Mouse (Mus musculus) liver, embryonic 16.5 days (tissue): ENCODE results near the gene Soat2. TPM values are rescaled to one million over a fixed set of nuclear protein-coding genes. Genes with fewer than 3 reads are reported as not detected.
A peak's percentile ranks its signal among the peaks of the same experiment; 100 is the strongest.

ENCODE experiments used
- ATAC-seq: fragments of 200-750 bp; cut with Nextera tagmentation; 2 replicates; pipeline ENCODE4 v1.8.0; 2017; ENCODE audit warnings: low read depth, mild to moderate bottlenecking, moderate number of reproducible peaks, moderate library complexity
- H3K27ac ChIP-seq: fragments of 300-500 bp; sonication (generic); 2 replicates; pipeline ENCODE4 v1.5.1; 2014; ENCODE audit warnings: mild to moderate bottlenecking, low read length
- H3K27me3 ChIP-seq: fragments of 300-500 bp; sonication (generic); 2 replicates; pipeline ENCODE4 v1.6.1; 2014; ENCODE audit warnings: low read depth, low read length, mixed read lengths; ENCODE audit not compliant: control insufficient read depth, insufficient read depth
- H3K36me3 ChIP-seq: fragments of 300-500 bp; sonication (generic); 2 replicates; pipeline ENCODE4 v1.6.1; 2014; ENCODE audit warnings: mild to moderate bottlenecking; ENCODE audit not compliant: control insufficient read depth, insufficient read depth
- H3K4me1 ChIP-seq: fragments of 300-500 bp; sonication (generic); 2 replicates; pipeline ENCODE4 v1.6.1; 2014; ENCODE audit warnings: low read depth, low read length, mixed read lengths; ENCODE audit not compliant: control insufficient read depth
- H3K4me2 ChIP-seq: fragments of 300-500 bp; sonication (generic); 2 replicates; pipeline ENCODE4 v1.6.1; 2014; ENCODE audit warnings: low read depth, low read length, mixed read lengths
- H3K4me3 ChIP-seq: fragments of 300-500 bp; sonication (generic); 2 replicates; pipeline ENCODE4 v1.5.1; 2014; ENCODE audit warnings: low read depth, mild to moderate bottlenecking, low read length
- H3K9ac ChIP-seq: fragments of 300-500 bp; sonication (generic); 2 replicates; pipeline ENCODE4 v1.6.1; 2014; ENCODE audit warnings: low read depth, low read length
- H3K9me3 ChIP-seq: fragments of 300-500 bp; sonication (generic); replicated peaks from 2 replicates; pipeline ENCODE4 v1.6.1; 2016; ENCODE audit warnings: low read length; ENCODE audit not compliant: control insufficient read depth
- WGBS: fragments of 180-500 bp; shearing (Covaris S2); extraction: QIAGEN DNeasy Blood & Tissue Kit; methylation state at CpG from one replicate; pipeline ENCODE4 v1.1.7; 2014; ENCODE audit not compliant: insufficient replicate concordance; 5-methylcytosine and 5-hydroxymethylcytosine counted together
- polyA plus RNA-seq: library from polyadenylated mRNA; unstranded; fragments of >200 nt; fragmentation: Nextera tagmentation; extraction: Ambion mirVana; gene quantifications from 2 replicates; pipeline ENCODE4 v1.2.1, GENCODE M21; 2015

The Soat2 gene
- polyA plus RNA-seq, 1 experiment from 2014 or later, result 33.6 TPM

DNA sequence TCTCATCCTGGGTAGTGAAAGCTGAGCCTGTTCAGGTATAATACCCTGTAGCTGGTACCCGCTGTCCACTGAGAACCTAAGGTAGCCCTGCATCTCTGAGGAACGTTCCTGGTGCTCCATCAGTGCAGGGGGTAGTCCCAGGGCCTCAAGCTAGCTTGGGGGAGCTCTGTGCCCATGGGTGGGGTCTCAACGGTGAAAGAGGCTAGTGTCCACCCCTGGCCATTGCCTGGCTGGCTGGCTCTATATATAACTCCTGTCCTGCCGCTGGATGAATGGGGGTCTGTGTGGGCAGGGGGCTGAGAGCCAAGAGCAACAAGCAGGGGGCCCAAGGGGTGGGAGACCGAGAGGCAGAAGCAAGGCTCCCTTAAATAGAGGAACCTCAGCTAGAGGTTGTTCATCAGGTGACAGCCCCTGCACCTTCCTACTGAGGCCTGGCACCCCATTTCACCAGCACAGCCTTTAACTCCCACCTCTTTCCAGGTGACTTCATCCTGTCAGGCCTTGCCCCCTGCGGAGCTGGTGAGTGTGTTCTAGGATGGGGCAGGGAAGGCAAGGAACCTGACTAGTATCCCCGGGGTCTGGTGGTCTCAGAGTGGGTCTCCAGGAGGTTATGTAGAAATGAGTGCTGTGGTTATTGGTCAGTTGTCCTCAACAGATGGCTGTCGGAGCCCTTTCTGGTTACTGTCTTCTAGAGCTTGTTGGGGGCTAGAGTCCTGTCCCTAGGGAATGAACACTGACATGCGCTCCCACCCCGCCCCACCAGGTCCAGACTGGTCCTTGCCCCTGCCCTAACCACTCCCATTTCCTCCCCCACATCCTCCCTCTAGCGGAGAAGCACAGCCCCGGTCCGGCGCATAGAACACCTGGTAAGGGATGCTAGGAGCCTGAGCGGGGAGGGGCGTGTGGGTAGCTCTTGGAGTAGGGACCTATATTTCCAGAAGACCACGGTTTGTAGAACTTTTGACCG is 44.3 kb upstream of the Soat2 start:
- no peaks in the 10 kb centered on the region for H3K36me3 ChIP-seq
- ATAC-seq, result peak; percentile 12; the same call in 1 of the 2 replicates
- H3K4me2 ChIP-seq, result peak overlapping the region; percentile 49
- no peak overlapping the region for H3K9ac ChIP-seq
- H3K27me3 ChIP-seq, result peaks cover 20% of the 10 kb centered on the region
- 24% methylated on average over 18 of the region's 18 CpGs for WGBS
- peaks cover 34% of the 10 kb centered on the region for H3K4me1 ChIP-seq
- no peak overlapping the region for H3K27ac ChIP-seq
- H3K4me3 ChIP-seq, result no peak overlapping the region; the same call in 1 of the 2 replicates
- H3K9me3 ChIP-seq, result no peaks in the 10 kb centered on the region

DNA sequence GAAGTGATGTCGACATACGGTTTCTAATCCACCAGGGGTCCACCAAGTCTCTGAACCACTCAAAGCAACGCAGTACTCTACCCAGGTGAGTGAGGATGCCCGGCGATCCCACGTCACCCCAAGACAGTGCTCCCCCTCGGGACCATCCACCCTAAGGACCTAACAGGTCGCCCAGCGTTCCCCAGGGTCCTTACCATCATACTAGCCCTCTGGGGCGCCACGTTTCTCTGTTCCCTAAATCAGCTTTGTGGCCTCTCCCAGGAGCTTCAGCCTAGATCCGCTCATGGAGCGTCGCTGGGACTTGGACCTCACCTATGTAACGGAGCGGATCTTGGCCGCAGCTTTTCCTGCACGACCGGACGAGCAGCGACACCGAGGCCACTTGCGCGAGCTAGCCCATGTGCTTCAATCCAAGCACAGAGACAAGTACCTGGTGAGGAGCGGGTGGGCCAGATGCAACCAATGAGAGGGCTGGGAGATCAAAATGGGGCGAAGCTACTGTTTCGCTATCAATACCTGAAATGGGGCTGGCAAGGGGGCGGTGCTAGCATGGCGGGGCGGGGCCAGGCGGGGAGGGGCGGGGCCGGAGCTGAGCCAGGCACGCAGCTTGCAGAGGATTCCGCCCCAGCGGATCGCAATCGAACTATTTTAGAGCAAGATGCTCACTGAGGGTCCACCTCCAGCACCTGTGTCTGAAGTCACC is 43.4 kb upstream of the Soat2 start:
- Histone ChIP-seq H3K36me3 (no peaks in the 10 kb centered on the region), H3K27ac (no peak overlapping the region), H3K9ac (no peak overlapping the region), H3K4me3 (peak overlapping the region; percentile 28), H3K27me3 (peaks cover 15% of the 10 kb centered on the region), H3K4me2 (peak overlapping the region; percentile 49), H3K4me1 (peaks cover 29% of the 10 kb centered on the region), H3K9me3 (no peaks in the 10 kb centered on the region)
- no peak for ATAC-seq
- 22% methylated on average over 38 of the region's 38 CpGs for WGBS

GRCm38 (mm10) chr15:102107689-102108573 is 42.4 kb upstream of the Soat2 start:
- Histone ChIP-seq H3K4me2 (no peak overlapping the region; the same call in 1 of the 2 replicates), H3K4me1 (peaks cover 29% of the 10 kb centered on the region), H3K27ac (no peak overlapping the region), H3K27me3 (peaks cover 13% of the 10 kb centered on the region), H3K4me3 (no peak overlapping the region), H3K9ac (no peak overlapping the region), H3K9me3 (no peaks in the 10 kb centered on the region), H3K36me3 (no peaks in the 10 kb centered on the region)
- ATAC-seq, result no peak
- WGBS, result 31% methylated on average over 13 of the region's 13 CpGs

GRCm38 (mm10) chr15:102108651-102109525 is 41.4 kb upstream of the Soat2 start:
- Histone ChIP-seq H3K9ac (no peak overlapping the region), H3K36me3 (no peaks in the 10 kb centered on the region), H3K27ac (no peak overlapping the region), H3K4me2 (no peak overlapping the region), H3K4me1 (peaks cover 23% of the 10 kb centered on the region), H3K27me3 (peaks cover 13% of the 10 kb centered on the region), H3K4me3 (no peak overlapping the region), H3K9me3 (no peaks in the 10 kb centered on the region)
- 45% methylated on average over 18 of the region's 18 CpGs for WGBS
- no peak for ATAC-seq

- 82% methylated on average over 7 of the region's 7 CpGs for WGBS
- H3K4me3 ChIP-seq, result no peak overlapping the region
- no peaks in the 10 kb centered on the region for H3K9me3 ChIP-seq
- H3K36me3 ChIP-seq, result no peaks in the 10 kb centered on the region
- H3K9ac ChIP-seq, result no peak overlapping the region
- peaks cover 18% of the 10 kb centered on the region for H3K4me1 ChIP-seq
- peaks cover 13% of the 10 kb centered on the region for H3K27me3 ChIP-seq
- ATAC-seq, result no peak
- no peak overlapping the region for H3K27ac ChIP-seq
- no peak overlapping the region for H3K4me2 ChIP-seq
These were observed 40.1 kb upstream of the Soat2 start for GRCm38 (mm10) chr15:102110271-102110670.

- Histone ChIP-seq H3K27ac (no peak overlapping the region), H3K9ac (no peak overlapping the region), H3K36me3 (no peaks in the 10 kb centered on the region), H3K4me3 (no peak overlapping the region), H3K27me3 (peaks cover 11% of the 10 kb centered on the region), H3K4me1 (peaks cover 16% of the 10 kb centered on the region), H3K9me3 (no peaks in the 10 kb centered on the region), H3K4me2 (no peak overlapping the region)
- 59% methylated on average over 29 of the region's 29 CpGs for WGBS
- no peak for ATAC-seq
These were observed 39.4 kb upstream of the Soat2 start for GRCm38 (mm10) chr15:102110701-102111494.

DNA sequence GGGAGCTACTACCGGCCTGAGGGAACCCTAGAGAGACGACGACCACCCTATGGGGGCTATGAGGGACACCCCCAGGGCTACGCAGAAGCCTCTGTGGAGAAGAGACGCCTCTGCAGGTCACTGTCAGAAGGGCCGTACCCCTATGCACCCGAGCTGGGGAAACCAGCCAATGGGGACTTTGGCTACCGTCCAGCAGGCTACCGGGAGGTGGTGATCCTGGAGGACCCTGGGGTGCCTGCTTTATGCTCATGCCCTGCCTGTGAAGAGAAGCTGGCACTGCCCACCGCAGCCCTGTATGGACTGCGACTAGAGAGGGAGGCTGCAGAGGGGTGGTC is 38.9 kb upstream of the Soat2 start:
- no peaks in the 10 kb centered on the region for H3K36me3 ChIP-seq
- no peak overlapping the region for H3K27ac ChIP-seq
- H3K4me3 ChIP-seq, result no peak overlapping the region
- no peaks in the 10 kb centered on the region for H3K9me3 ChIP-seq
- ATAC-seq, result no peak
- H3K9ac ChIP-seq, result no peak overlapping the region
- peaks cover 11% of the 10 kb centered on the region for H3K4me1 ChIP-seq
- no peak overlapping the region for H3K4me2 ChIP-seq
- H3K27me3 ChIP-seq, result peaks cover 5% of the 10 kb centered on the region
- 73% methylated on average over 11 of the region's 11 CpGs for WGBS
